Mouse (Mus musculus): ENCODE measurements around the gene Fam209. TPM values are rescaled to one million over a fixed set of nuclear protein-coding genes. Genes with fewer than 3 reads are reported as not detected.
A peak's percentile ranks its signal among the peaks of the same experiment; 100 is the strongest.

Gene Fam209
- polyA plus RNA-seq, 1 experiment from 2014 or later = 0.76 TPM

- no peak overlapping the region for H3K4me2 ChIP-seq
- no peak overlapping the region for H3K27ac ChIP-seq
- no peaks in the 10 kb centered on the region for H3K9me3 ChIP-seq (replicated peaks)
- no peak overlapping the region for H3K9ac ChIP-seq
- 68% methylated on average over 7 of the region's 7 CpGs for WGBS
- H3K27me3 ChIP-seq = no peaks in the 10 kb centered on the region
- H3K36me3 ChIP-seq (ENCODE audit: poor library complexity, severe bottlenecking) = no peaks in the 10 kb centered on the region
- no peak for ATAC-seq
- 0 out of 2 replicates have a peak, but pooled peaks cover 4% of the 10 kb centered on the region for H3K4me1 ChIP-seq
- no peak overlapping the region for H3K4me3 ChIP-seq
Measured at GRCm38 (mm10) chr2:172480296-172480695, 8.0 kb downstream of the Fam209 start.

GRCm38 (mm10) chr2:172481654-172482385, 9.5 kb downstream of the Fam209 start:
- Histone ChIP-seq H3K4me1 (0 out of 2 replicates have a peak, but pooled peaks cover 4% of the 10 kb centered on the region), H3K36me3 (ENCODE audit: poor library complexity, severe bottlenecking) (no peaks in the 10 kb centered on the region), H3K4me3 (no peak overlapping the region), H3K9ac (no peak overlapping the region), H3K27me3 (no peaks in the 10 kb centered on the region), H3K27ac (no peak overlapping the region), H3K4me2 (no peak overlapping the region), H3K9me3 (replicated peaks) (no peaks in the 10 kb centered on the region)
- WGBS = 87% methylated on average over 16 of the region's 16 CpGs
- ATAC-seq = no peak

DNA sequence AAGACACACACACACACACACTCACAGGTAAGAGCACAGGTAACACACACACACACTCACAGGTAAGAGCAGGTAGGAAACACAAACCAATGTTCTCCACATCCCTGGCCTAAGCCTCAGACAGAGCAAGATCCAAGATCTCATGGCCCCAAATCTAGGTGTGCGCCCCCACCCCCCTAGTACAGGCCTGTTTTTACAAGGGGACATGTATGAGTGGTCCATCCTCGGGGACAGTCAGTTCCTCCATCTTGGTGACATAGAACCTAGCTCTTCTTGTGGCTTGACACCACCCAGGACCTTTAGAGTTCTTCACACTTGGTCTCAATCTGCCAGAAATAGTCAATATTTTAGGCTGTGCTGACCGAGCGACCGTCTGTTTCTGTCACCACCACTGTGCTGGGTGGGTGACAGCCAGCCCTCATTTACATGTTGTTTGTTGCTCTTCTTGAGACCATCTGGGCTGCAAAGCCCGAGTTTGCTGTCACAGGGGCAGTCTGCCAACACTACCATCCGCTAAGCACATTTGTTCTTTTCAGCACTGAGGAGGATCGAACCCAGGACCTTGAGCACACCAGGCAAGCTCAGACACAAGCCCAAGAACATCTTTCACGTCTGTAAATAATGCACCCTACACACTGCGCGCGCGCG, 11.6 kb downstream of the Fam209 start:
- Histone ChIP-seq H3K4me1 (0 out of 2 replicates have a peak, but pooled peaks cover 4% of the 10 kb centered on the region), H3K27me3 (no peaks in the 10 kb centered on the region), H3K4me2 (no peak overlapping the region), H3K4me3 (no peak overlapping the region), H3K27ac (no peak overlapping the region), H3K36me3 (ENCODE audit: poor library complexity, severe bottlenecking) (no peaks in the 10 kb centered on the region), H3K9me3 (replicated peaks) (no peaks in the 10 kb centered on the region), H3K9ac (no peak overlapping the region)
- ATAC-seq = peak; percentile 87
- 73% methylated on average over 14 of the region's 14 CpGs for WGBS

DNA sequence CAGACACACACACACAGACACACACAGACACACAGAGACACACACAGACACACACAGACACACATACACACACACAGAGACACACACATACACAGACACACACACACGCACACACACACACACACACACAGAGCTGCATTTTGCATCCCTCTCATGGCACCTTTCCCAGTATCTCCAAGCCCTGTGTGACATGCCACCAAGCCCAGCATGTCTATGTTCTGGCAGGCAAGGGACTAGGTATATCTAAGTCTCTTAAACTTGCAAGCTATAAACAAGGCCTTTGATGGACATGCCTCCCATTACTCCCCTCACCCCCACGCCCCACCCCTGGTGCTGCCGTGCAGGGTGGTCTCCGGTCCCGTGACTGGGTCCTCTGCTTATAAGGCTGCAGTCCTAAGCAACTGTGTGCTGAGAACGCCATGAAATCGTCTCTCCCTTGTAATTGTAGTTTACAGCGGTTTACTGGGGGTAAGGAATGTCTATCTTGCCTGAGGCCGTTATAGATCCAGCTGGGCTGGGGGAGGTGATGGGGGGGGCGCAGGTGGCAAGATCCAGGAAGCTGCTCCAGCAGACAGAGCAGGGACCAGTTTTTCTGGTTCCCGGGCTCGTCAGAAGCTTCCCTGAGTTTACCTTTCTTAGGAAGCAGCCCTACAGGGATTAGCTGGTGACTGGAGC, 12.5 kb downstream of the Fam209 start:
- no peak for ATAC-seq
- Histone ChIP-seq H3K9ac (no peak overlapping the region), H3K4me1 (0 out of 2 replicates have a peak, but pooled peaks cover 4% of the 10 kb centered on the region), H3K36me3 (ENCODE audit: poor library complexity, severe bottlenecking) (no peaks in the 10 kb centered on the region), H3K9me3 (replicated peaks) (no peaks in the 10 kb centered on the region), H3K27me3 (no peaks in the 10 kb centered on the region), H3K4me3 (no peak overlapping the region), H3K27ac (no peak overlapping the region), H3K4me2 (no peak overlapping the region)
- WGBS = 44% methylated on average over 12 of the region's 12 CpGs

DNA sequence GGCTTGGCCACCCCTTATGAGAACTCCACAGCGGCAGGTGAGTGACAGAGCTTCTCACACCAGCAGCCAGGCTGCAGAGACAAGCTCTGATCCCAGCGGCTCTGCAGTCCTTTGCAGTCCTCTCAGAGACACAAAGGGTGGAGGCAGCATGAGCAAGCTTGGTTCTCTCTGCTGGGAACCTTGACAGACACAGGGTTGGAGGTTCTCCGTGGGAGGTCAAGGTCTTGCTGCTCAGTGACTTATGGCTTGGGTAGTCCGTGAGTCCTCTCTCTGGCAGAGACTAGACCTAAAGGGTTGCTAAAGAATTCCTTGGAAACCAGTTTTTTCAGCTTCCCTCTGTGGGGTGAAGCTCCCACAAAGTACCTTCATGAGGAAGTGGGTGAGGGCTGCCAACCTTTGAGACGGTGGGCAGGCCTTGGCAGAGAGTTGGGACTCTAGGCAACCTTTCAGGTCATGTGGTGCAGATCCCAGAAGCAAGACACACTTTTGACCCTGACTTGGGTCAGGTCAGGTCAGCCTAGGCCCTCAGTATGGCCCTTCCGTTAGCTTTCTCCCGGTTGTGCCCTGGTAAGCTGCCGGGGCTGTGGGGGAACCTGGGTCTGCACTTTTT, 24.5 kb downstream of the Fam209 start:
- Histone ChIP-seq H3K4me1 (no peaks in the 10 kb centered on the region), H3K9me3 (replicated peaks) (no peaks in the 10 kb centered on the region), H3K4me3 (no peak overlapping the region), H3K27ac (no peak overlapping the region), H3K27me3 (no peaks in the 10 kb centered on the region), H3K4me2 (no peak overlapping the region), H3K36me3 (ENCODE audit: poor library complexity, severe bottlenecking) (no peaks in the 10 kb centered on the region), H3K9ac (no peak overlapping the region)
- 77% methylated on average over 8 of the region's 8 CpGs for WGBS
- no peak for ATAC-seq

- WGBS = 63% methylated on average over 3 of the region's 3 CpGs
- Histone ChIP-seq H3K4me1 (no peaks in the 10 kb centered on the region), H3K27me3 (no peaks in the 10 kb centered on the region), H3K36me3 (ENCODE audit: poor library complexity, severe bottlenecking) (no peaks in the 10 kb centered on the region), H3K4me3 (no peak overlapping the region), H3K4me2 (no peak overlapping the region), H3K27ac (no peak overlapping the region), H3K9ac (no peak overlapping the region), H3K9me3 (replicated peaks) (no peaks in the 10 kb centered on the region)
- no peak for ATAC-seq
Measured at GRCm38 (mm10) chr2:172498823-172499222, 26.5 kb downstream of the Fam209 start.

GRCm38 (mm10) chr2:172500752-172501316, 28.5 kb downstream of the Fam209 start:
- no peaks in the 10 kb centered on the region for H3K4me1 ChIP-seq
- H3K27me3 ChIP-seq = no peaks in the 10 kb centered on the region
- ATAC-seq = no peak
- H3K9me3 ChIP-seq (replicated peaks) = no peaks in the 10 kb centered on the region
- WGBS = 56% methylated on average over 7 of the region's 7 CpGs
- H3K9ac ChIP-seq = no peak overlapping the region
- H3K27ac ChIP-seq = no peak overlapping the region
- no peak overlapping the region for H3K4me2 ChIP-seq
- H3K4me3 ChIP-seq = no peak overlapping the region
- no peaks in the 10 kb centered on the region for H3K36me3 ChIP-seq (ENCODE audit: poor library complexity, severe bottlenecking)

GRCm38 (mm10) chr2:172501341-172501740, 29.0 kb downstream of the Fam209 start:
- H3K4me2 ChIP-seq = no peak overlapping the region
- no peak overlapping the region for H3K9ac ChIP-seq
- no peak overlapping the region for H3K4me3 ChIP-seq
- H3K4me1 ChIP-seq = no peaks in the 10 kb centered on the region
- H3K9me3 ChIP-seq (replicated peaks) = no peaks in the 10 kb centered on the region
- H3K27ac ChIP-seq = no peak overlapping the region
- peak; percentile 21; the same call in 1 of the 2 replicates for ATAC-seq
- H3K27me3 ChIP-seq = no peaks in the 10 kb centered on the region
- 1% methylated on average over 4 of the region's 4 CpGs for WGBS
- no peaks in the 10 kb centered on the region for H3K36me3 ChIP-seq (ENCODE audit: poor library complexity, severe bottlenecking)

GRCm38 (mm10) chr2:172502168-172502567, 29.8 kb downstream of the Fam209 start:
- WGBS = 79% methylated on average over 14 of the region's 14 CpGs
- Histone ChIP-seq H3K36me3 (ENCODE audit: poor library complexity, severe bottlenecking) (no peaks in the 10 kb centered on the region), H3K4me1 (no peaks in the 10 kb centered on the region), H3K4me2 (no peak overlapping the region), H3K27me3 (no peaks in the 10 kb centered on the region), H3K4me3 (no peak overlapping the region), H3K9me3 (replicated peaks) (no peaks in the 10 kb centered on the region), H3K9ac (no peak overlapping the region), H3K27ac (no peak overlapping the region)
- no peak for ATAC-seq

- Histone ChIP-seq H3K27me3 (no peaks in the 10 kb centered on the region), H3K36me3 (ENCODE audit: poor library complexity, severe bottlenecking) (no peaks in the 10 kb centered on the region), H3K9me3 (replicated peaks) (no peaks in the 10 kb centered on the region), H3K27ac (no peak overlapping the region), H3K4me3 (no peak overlapping the region), H3K4me2 (no peak overlapping the region), H3K4me1 (no peaks in the 10 kb centered on the region), H3K9ac (no peak overlapping the region)
- 84% methylated on average over 7 of the region's 7 CpGs for WGBS
- no peak for ATAC-seq
Measured at GRCm38 (mm10) chr2:172506121-172506520, 33.8 kb downstream of the Fam209 start.

- 92% methylated on average over 15 of the region's 15 CpGs for WGBS
Measured at GRCm38 (mm10) chr2:172510056-172510712, 37.9 kb downstream of the Fam209 start.

More at GRCm38 (mm10) chr2:172510056-172510712, 37.9 kb downstream of the Fam209 start:
- H3K27ac ChIP-seq = no peak overlapping the region
- no peak overlapping the region for H3K4me3 ChIP-seq
- no peaks in the 10 kb centered on the region for H3K4me1 ChIP-seq
- H3K9me3 ChIP-seq (replicated peaks) = no peaks in the 10 kb centered on the region
- no peaks in the 10 kb centered on the region for H3K36me3 ChIP-seq (ENCODE audit: poor library complexity, severe bottlenecking)
- no peak for ATAC-seq
- H3K9ac ChIP-seq = no peak overlapping the region
- no peaks in the 10 kb centered on the region; the same call in 1 of the 2 replicates for H3K27me3 ChIP-seq
- H3K4me2 ChIP-seq = no peak overlapping the region
